Mouse (Mus musculus) CH12.LX (cell line): Measurements from ENCODE around the gene Heatr4. TPM values are rescaled to one million over a fixed set of nuclear protein-coding genes. Genes with fewer than 3 reads are reported as not detected.
A peak's percentile ranks its signal among the peaks of the same experiment; 100 is the strongest.

Source experiments
- DNase-seq: peaks from one replicate; pipeline ENCODE4 v3.0.0-alpha.2; 2013; ENCODE audit errors: extremely low read depth
- H3K27ac ChIP-seq: 2 replicates; pipeline ENCODE4 v1.5.1; 2012; ENCODE audit warnings: low read depth, mild to moderate bottlenecking, control low read depth, moderate library complexity; ENCODE audit not compliant: insufficient read depth
- H3K27me3 ChIP-seq: replicated peaks from 2 replicates; pipeline ENCODE3; 2012; ENCODE audit warnings: inconsistent platforms
- H3K36me3 ChIP-seq, 2 experiments: replicated peaks in 1 of 2; 2 replicates each; pipeline versions ENCODE3 to v1.6.1; 2012; ENCODE audit warnings: inconsistent platforms in 1 of 2, low read length in 1 of 2, mild to moderate bottlenecking in 1 of 2, mixed read lengths in 1 of 2, moderate library complexity in 1 of 2; ENCODE audit not compliant: control insufficient read depth in 1 of 2, insufficient read depth in 1 of 2
- H3K4me1 ChIP-seq, 2 experiments: 2 replicates each; pipeline ENCODE4 v1.6.1; 2012; ENCODE audit warnings: inconsistent platforms in 1 of 2, moderate library complexity in 1 of 2; ENCODE audit not compliant: insufficient read depth in 2 of 2, control insufficient read depth in 1 of 2
- H3K4me2 ChIP-seq: 2 replicates; pipeline ENCODE4 v1.6.1; 2012; ENCODE audit warnings: low read depth, mild to moderate bottlenecking, control low read depth; ENCODE audit not compliant: poor library complexity, insufficient read depth, severe bottlenecking
- H3K4me3 ChIP-seq, 3 experiments: fragments of 150-350 bp in 1 of 3; sonication (generic) in 1 of 3; replicated peaks in 1 of 3; 2 replicates each; pipeline versions ENCODE3 to v1.5.1; 2011 to 2012; ENCODE audit warnings: low read depth in 2 of 3, low read length in 2 of 3, mild to moderate bottlenecking in 2 of 3, moderate library complexity in 2 of 3, control low read depth in 1 of 3, improper control_type of control experiment in 1 of 3, inconsistent platforms in 1 of 3, mixed read lengths in 1 of 3; ENCODE audit not compliant: poor library complexity in 1 of 3
- H3K79me2 ChIP-seq: replicated peaks from 2 replicates; pipeline ENCODE4 v1.6.1; 2012; ENCODE audit warnings: mild to moderate bottlenecking, moderate library complexity; ENCODE audit not compliant: control insufficient read depth, poor library complexity, insufficient read depth, severe bottlenecking; ENCODE audit errors: extremely low read depth
- H3K9ac ChIP-seq: 2 replicates; pipeline ENCODE4 v1.6.1; 2012; ENCODE audit warnings: low read depth, mild to moderate bottlenecking, control low read depth, moderate library complexity; ENCODE audit not compliant: insufficient read depth
- H3K9me3 ChIP-seq: replicated peaks from 2 replicates; pipeline ENCODE3; 2012; ENCODE audit warnings: low read length, inconsistent platforms, mixed read lengths
- CTCF ChIP-seq, 2 experiments: IDR thresholded peaks in 1 of 2; conservative IDR thresholded peaks in 1 of 2; 2 replicates each; pipeline ENCODE4 v1.5.1; 2011 to 2012; ENCODE audit warnings: low read depth in 2 of 2, low read length in 2 of 2, improper control_type of control experiment in 1 of 2, inconsistent platforms in 1 of 2, mild to moderate bottlenecking in 1 of 2, moderate library complexity in 1 of 2
- ETS1 ChIP-seq: conservative IDR thresholded peaks from 2 replicates; pipeline ENCODE4 v1.6.1; 2012; ENCODE audit warnings: low read depth, mild to moderate bottlenecking, inconsistent platforms, low read length, improper control_type of control experiment, moderate library complexity
- HCFC1 ChIP-seq: IDR thresholded peaks from 2 replicates; pipeline ENCODE4 v1.6.1; 2012; ENCODE audit warnings: low read depth, mild to moderate bottlenecking, inconsistent platforms, low read length, improper control_type of control experiment
- IRF4 ChIP-seq: IDR thresholded peaks from 2 replicates; pipeline ENCODE4 v1.6.1; 2014; ENCODE audit warnings: low read depth, mild to moderate bottlenecking, inconsistent platforms, low read length, improper control_type of control experiment
- JUND ChIP-seq: conservative IDR thresholded peaks from 2 replicates; pipeline ENCODE4 v1.6.1; 2011; ENCODE audit warnings: low read depth, low read length, improper control_type of control experiment
- KAT2A ChIP-seq: IDR thresholded peaks from 2 replicates; pipeline ENCODE4 v1.6.1; 2012; ENCODE audit warnings: low read length, improper control_type of control experiment, inconsistent platforms; ENCODE audit not compliant: insufficient replicate concordance
- MAFK ChIP-seq: IDR thresholded peaks from 2 replicates; pipeline ENCODE4 v1.6.1; 2011; ENCODE audit warnings: low read length, improper control_type of control experiment; ENCODE audit not compliant: insufficient replicate concordance
- MAX ChIP-seq: IDR thresholded peaks from 2 replicates; pipeline ENCODE4 v1.6.1; 2011; ENCODE audit warnings: low read length, improper control_type of control experiment
- MAZ ChIP-seq: IDR thresholded peaks from 2 replicates; pipeline ENCODE4 v1.6.1; 2012; ENCODE audit warnings: low read depth, mild to moderate bottlenecking, inconsistent platforms, low read length, improper control_type of control experiment, moderate library complexity
- MEF2A ChIP-seq: IDR thresholded peaks from 2 replicates; pipeline ENCODE4 v1.6.1; 2014; ENCODE audit warnings: low read depth, mild to moderate bottlenecking, inconsistent platforms, low read length, improper control_type of control experiment, borderline replicate concordance
- MXI1 ChIP-seq: IDR thresholded peaks from 2 replicates; pipeline ENCODE4 v1.6.1; 2011; ENCODE audit warnings: mild to moderate bottlenecking, low read depth, low read length, improper control_type of control experiment
- NELFE ChIP-seq: IDR thresholded peaks from 2 replicates; pipeline ENCODE4 v1.6.1; 2011; ENCODE audit warnings: low read depth, low read length, improper control_type of control experiment
- PAX5 ChIP-seq: IDR thresholded peaks from 2 replicates; pipeline ENCODE4 v1.6.1; 2012; ENCODE audit warnings: low read length, inconsistent platforms, mixed read lengths
- POLR2A ChIP-seq: IDR thresholded peaks from 2 replicates; pipeline ENCODE4 v1.6.1; 2011; ENCODE audit warnings: low read depth, mild to moderate bottlenecking, improper control_type of control experiment, low read length
- RAD21 ChIP-seq: IDR thresholded peaks from 2 replicates; pipeline ENCODE4 v1.6.1; 2011; ENCODE audit warnings: low read depth, mild to moderate bottlenecking, low read length, improper control_type of control experiment, moderate library complexity
- SMC3 ChIP-seq: IDR thresholded peaks from 2 replicates; pipeline ENCODE4 v1.6.1; 2011; ENCODE audit warnings: low read depth, low read length, improper control_type of control experiment
- USF2 ChIP-seq: conservative IDR thresholded peaks from 2 replicates; pipeline ENCODE4 v1.6.1; 2011; ENCODE audit warnings: low read depth, low read length, improper control_type of control experiment
- ZC3H11A ChIP-seq: IDR thresholded peaks from 2 replicates; pipeline ENCODE4 v1.6.1; 2012; ENCODE audit warnings: low read depth, mild to moderate bottlenecking, inconsistent platforms, low read length, improper control_type of control experiment
- ZKSCAN1 ChIP-seq: IDR thresholded peaks from 2 replicates; pipeline ENCODE4 v1.6.1; 2012; ENCODE audit warnings: low read depth, inconsistent platforms, low read length, improper control_type of control experiment, borderline replicate concordance
- ZNF384 ChIP-seq: IDR thresholded peaks from 2 replicates; pipeline ENCODE4 v1.6.1; 2012; ENCODE audit warnings: low read depth, low read length, improper control_type of control experiment, inconsistent platforms
- dilution Hi-C: fragments of 300-500 bp; cut with MboI; formaldehyde crosslinking; loops from 2 replicates; pipeline ENCODE4 v1.14.3; 2020; ENCODE audit warnings: low sequenced_read_pairs; ENCODE audit not compliant: extremely low pct_unique_long_range_greater_than_20kb, extremely low pct_ligation_motif_present
- in situ Hi-C: fragments of 300-500 bp; cut with MboI; formaldehyde crosslinking; loops from 3 replicates; pipeline ENCODE4 v1.14.3; 2019; ENCODE audit warnings: low sequenced_read_pairs, low pct_ligation_motif_present, low pct_unique_long_range_greater_than_20kb, mixed read lengths
- polyA plus RNA-seq: library from polyadenylated mRNA; unstranded; fragments of >175 nt; gene quantifications from 2 replicates; pipeline ENCODE4 v1.2.1, GENCODE M21; 2012; ENCODE audit warnings: low read depth; ENCODE audit not compliant: insufficient read length
- total RNA-seq, 2 experiments: library from RNA; depleted of rRNA; stranded (reverse); fragments of 300-350 nt in 1 of 2; fragments of >200 nt in 1 of 2; gene quantifications; 2 replicates each; pipeline ENCODE4 v1.2.3; 2012 to 2014

The Heatr4 gene
- total and polyA plus RNA-seq, 3 experiments: not detected

DNA sequence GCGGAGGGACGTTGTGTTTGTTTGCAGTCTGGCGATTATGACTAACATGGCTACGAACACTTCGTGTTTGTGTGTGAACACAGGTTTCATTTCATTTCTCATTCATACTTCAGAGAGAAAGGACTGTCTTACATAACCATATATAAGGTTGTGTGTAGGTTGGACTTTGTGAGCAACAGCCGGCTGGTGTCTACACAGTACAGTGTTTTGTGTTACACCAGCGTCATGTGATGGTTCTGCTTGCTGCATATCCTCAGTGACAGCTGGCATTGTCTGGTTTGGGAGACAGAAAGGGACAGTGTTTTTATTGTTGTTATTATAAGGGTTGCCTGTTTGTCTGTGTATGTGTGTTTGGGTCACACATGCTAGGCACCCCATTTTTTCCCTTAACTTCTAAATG is 29.0 kb upstream of the Heatr4 start:
- TF ChIP-seq ZNF384 (no peak), ZKSCAN1 (no peak), JUND (no peak), RAD21 (no peak), SMC3 (no peak), MEF2A (no peak), NELFE (no peak), MXI1 (no peak), HCFC1 (no peak), USF2 (no peak), PAX5 (no peak), MAFK (no peak), ETS1 (no peak), POLR2A (no peak)
- Histone ChIP-seq H3K27me3 (no peaks in the 10 kb centered on the region), H3K9ac (no peak overlapping the region), H3K36me3 (no peaks in the 10 kb centered on the region), H3K4me2 (no peak overlapping the region), H3K9me3 (no peaks in the 10 kb centered on the region), H3K79me2 (no peaks in the 10 kb centered on the region), H3K27ac (no peak overlapping the region), H3K4me1 (peaks cover 3 to 9% of the 10 kb centered on the region in 2 experiments; a peak in 2 of 4 replicates), H3K4me3 (no peak overlapping the region)
- in situ Hi-C loops: no loop called here
- no peak for DNase-seq
- dilution Hi-C loops: no loop called here

DNA sequence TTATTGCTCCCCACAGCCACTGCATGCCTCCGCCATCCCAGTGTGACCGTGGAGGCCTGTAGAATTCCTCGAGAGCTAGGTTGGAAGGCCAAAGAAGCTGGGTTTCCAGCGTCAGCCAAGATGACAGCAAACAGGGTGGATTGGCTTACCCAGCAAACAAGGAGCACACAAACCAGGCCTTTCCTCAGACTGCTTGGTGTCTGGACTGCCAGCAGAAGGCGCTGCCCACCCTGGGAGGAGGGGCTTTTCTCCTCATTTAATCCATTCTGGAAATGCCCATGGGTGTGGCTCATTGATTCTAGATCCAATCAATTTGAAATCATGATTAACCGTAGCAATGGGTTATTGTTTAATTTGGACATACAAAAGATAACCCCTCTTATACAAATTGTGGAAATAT is 28.5 kb upstream of the Heatr4 start:
- Histone ChIP-seq H3K9me3 (no peaks in the 10 kb centered on the region), H3K4me2 (no peak overlapping the region), H3K27me3 (no peaks in the 10 kb centered on the region), H3K4me1 (peaks cover 3 to 9% of the 10 kb centered on the region in 2 experiments; a peak in 2 of 4 replicates), H3K36me3 (no peaks in the 10 kb centered on the region), H3K79me2 (no peaks in the 10 kb centered on the region), H3K27ac (no peak overlapping the region), H3K9ac (no peak overlapping the region), H3K4me3 (no peak overlapping the region)
- no peak for TF ChIP-seq JUND
- TF ChIP-seq RAD21: no peak; the same call in 1 of the 2 replicates
- TF ChIP-seq MAX: no peak
- peak in 1 of 2 experiments; percentile 44; a peak in 2 of 4 replicates for TF ChIP-seq CTCF (conservative IDR thresholded peaks at IDR 0.05 in 1 of 2, IDR thresholded peaks at IDR 0.05 in 1 of 2; ENCODE audit: low read depth in 2 of 2, low read length in 2 of 2)
- no peak for TF ChIP-seq MAZ
- TF ChIP-seq ZC3H11A: no peak
- no peak for TF ChIP-seq IRF4
- no peak for TF ChIP-seq KAT2A
- DNase-seq: no peak
- in situ Hi-C loops: no loop called here
- dilution Hi-C loops: no loop called here
